Mouse (Mus musculus): ENCODE measurements around the gene Filip1.

The Filip1 gene

GRCm38 (mm10) chr9:79825526-79825925, 187.1 kb downstream of the Filip1 start:
- no peak for DNase-seq (ENCODE audit: low spot score)

GRCm38 (mm10) chr9:79823856-79824255, 188.8 kb downstream of the Filip1 start:
- no peak for DNase-seq (ENCODE audit: low spot score)

GRCm38 (mm10) chr9:79823438-79823837, 189.2 kb downstream of the Filip1 start:
- no peak for DNase-seq (ENCODE audit: low spot score)

- no peak for DNase-seq (ENCODE audit: low spot score)
Measured at GRCm38 (mm10) chr9:79816464-79816863, 196.2 kb downstream of the Filip1 start.

GRCm38 (mm10) chr9:79816013-79816412, 196.6 kb downstream of the Filip1 start:
- no peak for DNase-seq (ENCODE audit: low spot score)

GRCm38 (mm10) chr9:79814592-79814991, 198.1 kb downstream of the Filip1 start:
- no peak for DNase-seq (ENCODE audit: low spot score)

- no peak for DNase-seq (ENCODE audit: low spot score)
Measured at GRCm38 (mm10) chr9:79810969-79811902, 201.4 kb downstream of the Filip1 start.

- no peak for DNase-seq (ENCODE audit: low spot score)
Measured at GRCm38 (mm10) chr9:79810534-79810933, 202.1 kb downstream of the Filip1 start.

- no peak for DNase-seq (ENCODE audit: low spot score)
Measured at GRCm38 (mm10) chr9:79809411-79809810, 203.2 kb downstream of the Filip1 start.

GRCm38 (mm10) chr9:79807178-79807577, 205.5 kb downstream of the Filip1 start:
- DNase-seq (ENCODE audit: low spot score), result no peak

- DNase-seq (ENCODE audit: low spot score), result peak; percentile 25
Measured at GRCm38 (mm10) chr9:79806317-79807075, 206.2 kb downstream of the Filip1 start.

GRCm38 (mm10) chr9:79805426-79805825, 207.2 kb downstream of the Filip1 start:
- DNase-seq (ENCODE audit: low spot score), result no peak

GRCm38 (mm10) chr9:79796461-79797135, 216.1 kb downstream of the Filip1 start:
- no peak for DNase-seq (ENCODE audit: low spot score)

GRCm38 (mm10) chr9:79795076-79795475, 217.6 kb downstream of the Filip1 start:
- DNase-seq (ENCODE audit: low spot score), result no peak

GRCm38 (mm10) chr9:79792841-79793835, 219.5 kb downstream of the Filip1 start, which contains the start of gene Tmem30a:
TSS of gene Tmem30a (minus strand) at chr9:79793507.
- peak; percentile 87 for DNase-seq (ENCODE audit: low spot score)

- DNase-seq (ENCODE audit: low spot score), result no peak
Measured at GRCm38 (mm10) chr9:79785794-79786085, 226.9 kb downstream of the Filip1 start.

- DNase-seq (ENCODE audit: low spot score), result no peak
Measured at GRCm38 (mm10) chr9:79784934-79785793, 227.5 kb downstream of the Filip1 start.

GRCm38 (mm10) chr9:79784439-79784838, 228.2 kb downstream of the Filip1 start:
- DNase-seq (ENCODE audit: low spot score), result no peak

GRCm38 (mm10) chr9:79779354-79779753, 233.3 kb downstream of the Filip1 start:
- DNase-seq (ENCODE audit: low spot score), result no peak

- DNase-seq (ENCODE audit: low spot score), result no peak
Measured at GRCm38 (mm10) chr9:79766991-79767545, 245.6 kb downstream of the Filip1 start.
